In genomic region chr7:16240281-16240977, GRCm38 (mm10) we compare ENCODE assay signal across 15 mouse cellular contexts. TPM values are rescaled to one million over a fixed set of nuclear protein-coding genes. Genes with fewer than 3 reads are reported as not detected.
DNase-seq lines count a peak whose midpoint lies in the region; ATAC-seq and TF ChIP-seq lines count a peak whose summit lies in the region.
"Had no signal": no experiment of that assay in that cellular context is flagged by ENCODE, and none has a peak within 500 bp of the region (broad histone marks: within the 10 kb centered on the region; RNA-seq: fewer than 3 reads in every experiment).

No protein-coding gene starts in this region.

- no peaks in the 10 kb centered on the region for H3K36me3 ChIP-seq in heart, embryonic 15.5 days
- no peaks in the 10 kb centered on the region for H3K36me3 ChIP-seq in liver, adult 2 months (ENCODE audit: control insufficient read depth, insufficient read depth, low read length)
- peaks cover 17% of the 10 kb centered on the region for H3K36me3 ChIP-seq in megakaryocyte, embryonic 14.5 days (replicated peaks; ENCODE audit: low read length)
- no peaks in the 10 kb centered on the region for H3K36me3 ChIP-seq in embryonic facial prominence, embryonic 10.5 days (replicated peaks)
- H3K36me3 ChIP-seq: forebrain, embryonic 15.5 days; hindbrain, embryonic 10.5 days; neural tube, embryonic 15.5 days had no signal

- H3K4me2 ChIP-seq in heart, embryonic 15.5 days, result no peak overlapping the region
- H3K4me2 ChIP-seq: forebrain, embryonic 15.5 days; neural tube, embryonic 15.5 days had no signal

- ATAC-seq in heart, embryonic 15.5 days (replicated peaks; ENCODE audit: insufficient number of reproducible peaks, insufficient read depth, low FRiP score, low read depth), result peak; percentile 58
- ATAC-seq: CD4-positive, CD25-positive, alpha-beta regulatory T cell, adult 4 months; forebrain, embryonic 15.5 days had no signal

- H3K27me3 ChIP-seq in heart, embryonic 15.5 days, result no peaks in the 10 kb centered on the region
- H3K27me3 ChIP-seq in liver, adult 2 months (ENCODE audit: control insufficient read depth, insufficient read depth, low read length), result no peaks in the 10 kb centered on the region
- no peaks in the 10 kb centered on the region for H3K27me3 ChIP-seq in megakaryocyte, embryonic 14.5 days (replicated peaks)
- no peaks in the 10 kb centered on the region for H3K27me3 ChIP-seq in embryonic facial prominence, embryonic 10.5 days (replicated peaks; ENCODE audit: low read depth, poor library complexity, severe bottlenecking)
- H3K27me3 ChIP-seq: forebrain, embryonic 15.5 days; neural tube, embryonic 15.5 days had no signal

- no peak for TF ChIP-seq POLR2A in liver, adult 2 months (IDR thresholded peaks at IDR 0.05; ENCODE audit: extremely low read depth, insufficient read depth, low read length)

- H3K9ac ChIP-seq in heart, embryonic 15.5 days, result no peak overlapping the region
- no peak overlapping the region for H3K9ac ChIP-seq in liver, adult 2 months (ENCODE audit: low read depth, low read length)
- H3K9ac ChIP-seq: forebrain, embryonic 15.5 days; neural tube, embryonic 15.5 days had no signal

- WGBS in heart, embryonic 15.5 days, result 69% methylated on average over 7 of the region's 7 CpGs
- 75% methylated on average over 7 of the region's 7 CpGs for WGBS in liver, adult 2 months
- WGBS in embryonic facial prominence, embryonic 10.5 days, result 81% methylated on average over 7 of the region's 7 CpGs

- intact Hi-C loops in heart, postnatal 10 days (cut with DNase I), result loop anchor here (2.0 kb wide), 1 partner anchor 14 kb away; no protein-coding TSS in a partner anchor

- TF ChIP-seq CTCF in liver, adult 2 months (IDR thresholded peaks at IDR 0.05; ENCODE audit: low read depth, low read length), result no peak

- no peak for DNase-seq in heart, postnatal 10 days
- DNase-seq in c-Kit-positive CD71-positive TER-119-negative erythroid progenitor cells, embryonic 14.5 days (ENCODE audit: low read depth), result peak; percentile 56
- DNase-seq in liver, adult 2 months (ENCODE audit: extremely low read depth, low read depth, low spot score), result no peak
- no peak for DNase-seq in layer of hippocampus, postnatal 25 days (ENCODE audit: extremely low spot score in 1 of 2, low spot score in 1 of 2)
- no peak for DNase-seq in embryonic facial prominence, embryonic 10.5 days (ENCODE audit: low spot score)
- DNase-seq: right cerebral cortex, adult 18-20 months; thymus, adult 18-20 months had no signal

- no peaks in the 10 kb centered on the region for H3K4me1 ChIP-seq in heart, embryonic 15.5 days (replicated peaks)
- 0 out of 2 replicates have a peak, but pooled peaks cover 2% of the 10 kb centered on the region for H3K4me1 ChIP-seq in liver, adult 2 months (ENCODE audit: control insufficient read depth, insufficient read depth, low read length)
- peaks cover 73% of the 10 kb centered on the region for H3K4me1 ChIP-seq in megakaryocyte, embryonic 14.5 days
- 0 out of 2 replicates have a peak, but pooled peaks cover 3% of the 10 kb centered on the region for H3K4me1 ChIP-seq in embryonic facial prominence, embryonic 10.5 days
- H3K4me1 ChIP-seq: forebrain, embryonic 15.5 days; hindbrain, embryonic 10.5 days; neural tube, embryonic 15.5 days had no signal

- H3K4me3 ChIP-seq in heart, embryonic 15.5 days, result no peak overlapping the region
- H3K4me3 ChIP-seq in liver, adult 2 months (ENCODE audit: insufficient read depth, low read depth, low read length), result no peak overlapping the region; the same call in 1 of the 2 replicates
- peak overlapping the region; percentile 80 for H3K4me3 ChIP-seq in megakaryocyte, embryonic 14.5 days (replicated peaks)
- no peak overlapping the region for H3K4me3 ChIP-seq in embryonic facial prominence, embryonic 10.5 days
- H3K4me3 ChIP-seq: forebrain, embryonic 15.5 days; hindbrain, embryonic 10.5 days; neural tube, embryonic 15.5 days had no signal

- H3K79me2 ChIP-seq in liver, adult 2 months (ENCODE audit: control insufficient read depth, insufficient read depth, low read length), result no peaks in the 10 kb centered on the region

- no peak overlapping the region for H3K27ac ChIP-seq in heart, embryonic 15.5 days
- H3K27ac ChIP-seq in liver, adult 2 months (replicated peaks; ENCODE audit: insufficient read depth, low read depth, low read length), result peak overlapping the region; percentile 58
- no peak overlapping the region for H3K27ac ChIP-seq in embryonic facial prominence, embryonic 10.5 days (replicated peaks)
- H3K27ac ChIP-seq: forebrain, embryonic 15.5 days; hindbrain, embryonic 10.5 days; kidney, postnatal 0 days; neural tube, embryonic 15.5 days had no signal

- no peaks in the 10 kb centered on the region for H3K9me3 ChIP-seq in heart, embryonic 15.5 days (replicated peaks)
- peaks cover 7% of the 10 kb centered on the region for H3K9me3 ChIP-seq in megakaryocyte, embryonic 14.5 days
- H3K9me3 ChIP-seq in embryonic facial prominence, embryonic 10.5 days, result no peaks in the 10 kb centered on the region
- H3K9me3 ChIP-seq: forebrain, embryonic 15.5 days; hindbrain, embryonic 10.5 days; neural tube, embryonic 15.5 days had no signal

RNA-seq across cellular contexts. Expression of gene C5ar2, which starts 3.5 kb away (rescaled TPM):
- 0.76 and 1.1 TPM in 2 replicates for polyA plus RNA-seq in heart, embryonic 15.5 days (2015; fragmentation: Nextera tagmentation; extraction: Ambion mirVana)
- under 1 TPM; 0.38 to 0.50 TPM for total RNA-seq in heart, postnatal 10 days (2021)
- total RNA-seq in liver, adult 2 months (2014; rRNA removed), result 0.83 and 1.1 TPM in 2 replicates
- 0.92 and 1.4 TPM in 2 replicates for polyA plus RNA-seq in liver, adult 2 months (2012; rRNA removed)
- 0.04 TPM in 1 of 2 replicates, not detected in the other for polyA plus RNA-seq in megakaryocyte, embryonic 14.5 days (2012; ENCODE audit: insufficient read depth, low replicate concordance)
- under 1 TPM; 0.75 to 0.81 TPM for total RNA-seq in layer of hippocampus, postnatal 25 days (2021)
- polyA plus RNA-seq in embryonic facial prominence, embryonic 10.5 days (2016; fragmentation: Nextera tagmentation; extraction: Ambion mirVana), result 0.05 and 0.09 TPM in 2 replicates
- polyA plus RNA-seq: embryonic facial prominence, embryonic 14.5 days; forebrain, embryonic 15.5 days; hindbrain, embryonic 10.5 days had no signal

RNA-seq across cellular contexts. Expression of gene Dhx34, which starts 18.6 kb away (rescaled TPM):
- polyA plus RNA-seq in heart, embryonic 15.5 days (2015; fragmentation: Nextera tagmentation; extraction: Ambion mirVana), result 7.6 and 12.4 TPM in 2 replicates
- total RNA-seq in heart, postnatal 10 days (2021), result 1 to 10 TPM; 7.5 to 9.9 TPM
- total RNA-seq in liver, adult 2 months (2014; rRNA removed), result 4.3 and 5.0 TPM in 2 replicates
- polyA plus RNA-seq in liver, adult 2 months (2012; rRNA removed), result 10.5 and 12.5 TPM in 2 replicates
- polyA plus RNA-seq in megakaryocyte, embryonic 14.5 days (2012; ENCODE audit: insufficient read depth, low replicate concordance), result 29.7 and 75.4 TPM in 2 replicates
- 10 to 100 TPM; 11.4 to 13.6 TPM for total RNA-seq in layer of hippocampus, postnatal 25 days (2021)
- polyA plus RNA-seq in embryonic facial prominence, embryonic 10.5 days (2016; fragmentation: Nextera tagmentation; extraction: Ambion mirVana), result 19.0 and 20.1 TPM in 2 replicates

RNA-seq across cellular contexts. Expression of gene C5ar1, which starts 18.9 kb away (rescaled TPM):
- polyA plus RNA-seq in heart, embryonic 15.5 days (2015; fragmentation: Nextera tagmentation; extraction: Ambion mirVana), result 2.0 and 4.1 TPM in 2 replicates
- total RNA-seq in heart, postnatal 10 days (2021), result 1 to 10 TPM; 4.6 to 4.8 TPM
- total RNA-seq in liver, adult 2 months (2014; rRNA removed), result 0.46 and 0.47 TPM in 2 replicates
- polyA plus RNA-seq in liver, adult 2 months (2012; rRNA removed), result 0.88 and 1.3 TPM in 2 replicates
- 2.0 and 6.6 TPM in 2 replicates for polyA plus RNA-seq in megakaryocyte, embryonic 14.5 days (2012; ENCODE audit: insufficient read depth, low replicate concordance)
- total RNA-seq in layer of hippocampus, postnatal 25 days (2021), result 1 to 10 TPM; 1.1 TPM
- 0.54 and 0.64 TPM in 2 replicates for polyA plus RNA-seq in embryonic facial prominence, embryonic 10.5 days (2016; fragmentation: Nextera tagmentation; extraction: Ambion mirVana)
- polyA plus RNA-seq: CD4-positive, CD25-positive, alpha-beta regulatory T cell, adult 4 months had no signal

RNA-seq across cellular contexts. Expression of gene Inafm1, which starts 33.0 kb away (rescaled TPM):
- polyA plus RNA-seq in heart, embryonic 15.5 days (2015; fragmentation: Nextera tagmentation; extraction: Ambion mirVana), result 8.8 and 11.1 TPM in 2 replicates
- total RNA-seq in heart, postnatal 10 days (2021), result 10 to 100 TPM; 15.6 to 15.7 TPM
- 1.9 and 2.8 TPM in 2 replicates for total RNA-seq in liver, adult 2 months (2014; rRNA removed)
- 8.0 and 8.8 TPM in 2 replicates for polyA plus RNA-seq in liver, adult 2 months (2012; rRNA removed)
- 53.8 and 168 TPM in 2 replicates for polyA plus RNA-seq in megakaryocyte, embryonic 14.5 days (2012; ENCODE audit: insufficient read depth, low replicate concordance)
- total RNA-seq in layer of hippocampus, postnatal 25 days (2021), result 10 to 100 TPM; 29.4 to 34.2 TPM
- 5.9 and 9.1 TPM in 2 replicates for polyA plus RNA-seq in embryonic facial prominence, embryonic 10.5 days (2016; fragmentation: Nextera tagmentation; extraction: Ambion mirVana)

RNA-seq across cellular contexts. Expression of gene Ccdc9, which starts 46.2 kb away (rescaled TPM):
- polyA plus RNA-seq in heart, embryonic 15.5 days (2015; fragmentation: Nextera tagmentation; extraction: Ambion mirVana), result 14.4 and 18.3 TPM in 2 replicates
- 10 to 100 TPM; 38.2 to 39.1 TPM for total RNA-seq in heart, postnatal 10 days (2021)
- 14.4 and 20.7 TPM in 2 replicates for total RNA-seq in liver, adult 2 months (2014; rRNA removed)
- 10.7 and 16.2 TPM in 2 replicates for polyA plus RNA-seq in liver, adult 2 months (2012; rRNA removed)
- 27.8 and 101 TPM in 2 replicates for polyA plus RNA-seq in megakaryocyte, embryonic 14.5 days (2012; ENCODE audit: insufficient read depth, low replicate concordance)
- total RNA-seq in layer of hippocampus, postnatal 25 days (2021), result 10 to 100 TPM; 59.6 to 77.3 TPM
- polyA plus RNA-seq in embryonic facial prominence, embryonic 10.5 days (2016; fragmentation: Nextera tagmentation; extraction: Ambion mirVana), result 27.1 and 27.5 TPM in 2 replicates
